Mouse (Mus musculus) hindbrain, embryonic 16.5 days (tissue): ENCODE measurements at regions not wholly inside any gene's neighbourhood (a gene's known extent, or its start where the extent isn't known, plus 50 kb on each side); places are given as distances from the start of the nearest gene placed in this dataset.

Source experiments
- ATAC-seq: fragments of 200-750 bp; cut with Nextera tagmentation; 2 replicates; pipeline ENCODE4 v1.8.0; 2017; ENCODE audit warnings: moderate TSS enrichment, moderate library complexity
- H3K27ac ChIP-seq: fragments of 300-500 bp; sonication (generic); 2 replicates; pipeline ENCODE4 v1.5.1; 2014; ENCODE audit warnings: low read depth, mild to moderate bottlenecking, control low read depth, low read length, moderate library complexity
- H3K27me3 ChIP-seq: fragments of 300-500 bp; sonication (generic); replicated peaks from 2 replicates; pipeline ENCODE4 v1.6.1; 2014; ENCODE audit warnings: low read length; ENCODE audit not compliant: control insufficient read depth, insufficient read depth
- H3K36me3 ChIP-seq: fragments of 300-500 bp; sonication (generic); 2 replicates; pipeline ENCODE4 v1.6.1; 2014; ENCODE audit warnings: mild to moderate bottlenecking, low read length, moderate library complexity, mixed read lengths; ENCODE audit not compliant: control insufficient read depth, insufficient read depth
- H3K4me1 ChIP-seq: fragments of 300-500 bp; sonication (generic); 2 replicates; pipeline ENCODE4 v1.6.1; 2014; ENCODE audit warnings: low read depth, low read length; ENCODE audit not compliant: control insufficient read depth, insufficient read depth
- H3K4me2 ChIP-seq: fragments of 300-500 bp; sonication (generic); 2 replicates; pipeline ENCODE4 v1.6.1; 2014; ENCODE audit warnings: mild to moderate bottlenecking, low read length, control low read depth, moderate library complexity
- H3K4me3 ChIP-seq: fragments of 300-500 bp; sonication (generic); 2 replicates; pipeline ENCODE4 v1.5.1; 2014; ENCODE audit warnings: mild to moderate bottlenecking, low read length, control low read depth, moderate library complexity
- H3K9ac ChIP-seq: fragments of 300-500 bp; sonication (generic); 2 replicates; pipeline ENCODE4 v1.6.1; 2014; ENCODE audit warnings: low read depth, mild to moderate bottlenecking, control low read depth, low read length, moderate library complexity
- H3K9me3 ChIP-seq: fragments of 300-500 bp; sonication (generic); 2 replicates; pipeline ENCODE4 v1.6.1; 2014; ENCODE audit warnings: mild to moderate bottlenecking, low read length, moderate library complexity; ENCODE audit not compliant: control insufficient read depth
- WGBS: fragments of 180-500 bp; shearing (Covaris S2); extraction: QIAGEN DNeasy Blood & Tissue Kit; methylation state at CpG from one replicate; pipeline ENCODE4 v1.1.7; 2014; 5-methylcytosine and 5-hydroxymethylcytosine counted together

GRCm38 (mm10) chr2:61527127-61527526 is 51.3 kb upstream of the Tank start:
- Histone ChIP-seq H3K27me3 (no peaks in the 10 kb centered on the region), H3K9me3 (no peaks in the 10 kb centered on the region), H3K4me1 (no peaks in the 10 kb centered on the region), H3K9ac (no peak overlapping the region), H3K4me3 (no peak overlapping the region), H3K4me2 (no peak overlapping the region), H3K36me3 (no peaks in the 10 kb centered on the region), H3K27ac (no peak overlapping the region)
- ATAC-seq, result no peak
- WGBS, result 96% methylated on average over 3 of the region's 3 CpGs

GRCm38 (mm10) chr2:61524060-61524734 is 54.2 kb upstream of the Tank start:
- Histone ChIP-seq H3K9me3 (no peaks in the 10 kb centered on the region), H3K4me2 (no peak overlapping the region), H3K4me3 (no peak overlapping the region), H3K9ac (no peak overlapping the region), H3K27ac (no peak overlapping the region), H3K4me1 (no peaks in the 10 kb centered on the region), H3K36me3 (no peaks in the 10 kb centered on the region), H3K27me3 (no peaks in the 10 kb centered on the region)
- ATAC-seq, result no peak
- WGBS, result 91% methylated on average over 6 of the region's 6 CpGs

GRCm38 (mm10) chr2:61514445-61515123 is 63.8 kb upstream of the Tank start:
- no peak overlapping the region for H3K4me3 ChIP-seq
- WGBS, result 95% methylated on average over 6 of the region's 6 CpGs

GRCm38 (mm10) chr2:61513787-61514444 is 64.5 kb upstream of the Tank start:
- WGBS, result 81% methylated on average over 12 of the region's 12 CpGs

More at GRCm38 (mm10) chr2:61514445-61515123, 63.8 kb upstream of the Tank start:
- no peak overlapping the region for H3K27ac ChIP-seq
- H3K9ac ChIP-seq, result no peak overlapping the region
- no peak for ATAC-seq
- H3K9me3 ChIP-seq, result no peaks in the 10 kb centered on the region
- H3K4me1 ChIP-seq, result no peaks in the 10 kb centered on the region
- H3K36me3 ChIP-seq, result no peaks in the 10 kb centered on the region
- H3K4me2 ChIP-seq, result no peak overlapping the region
- no peaks in the 10 kb centered on the region for H3K27me3 ChIP-seq

GRCm38 (mm10) chr2:61503594-61503993 is 74.8 kb upstream of the Tank start:
- no peaks in the 10 kb centered on the region for H3K27me3 ChIP-seq
- H3K9me3 ChIP-seq, result no peaks in the 10 kb centered on the region
- 81% methylated on average over 4 of the region's 4 CpGs for WGBS
- H3K36me3 ChIP-seq, result no peaks in the 10 kb centered on the region
- no peak overlapping the region for H3K9ac ChIP-seq
- H3K27ac ChIP-seq, result no peak overlapping the region
- no peak overlapping the region for H3K4me2 ChIP-seq
- ATAC-seq, result no peak
- no peaks in the 10 kb centered on the region for H3K4me1 ChIP-seq
- no peak overlapping the region for H3K4me3 ChIP-seq

More at GRCm38 (mm10) chr2:61513787-61514444, 64.5 kb upstream of the Tank start:
- no peaks in the 10 kb centered on the region for H3K27me3 ChIP-seq
- no peak overlapping the region for H3K27ac ChIP-seq
- no peaks in the 10 kb centered on the region for H3K36me3 ChIP-seq
- ATAC-seq, result no peak
- H3K9me3 ChIP-seq, result no peaks in the 10 kb centered on the region
- H3K9ac ChIP-seq, result no peak overlapping the region
- no peak overlapping the region for H3K4me3 ChIP-seq
- no peaks in the 10 kb centered on the region for H3K4me1 ChIP-seq
- H3K4me2 ChIP-seq, result no peak overlapping the region

DNA sequence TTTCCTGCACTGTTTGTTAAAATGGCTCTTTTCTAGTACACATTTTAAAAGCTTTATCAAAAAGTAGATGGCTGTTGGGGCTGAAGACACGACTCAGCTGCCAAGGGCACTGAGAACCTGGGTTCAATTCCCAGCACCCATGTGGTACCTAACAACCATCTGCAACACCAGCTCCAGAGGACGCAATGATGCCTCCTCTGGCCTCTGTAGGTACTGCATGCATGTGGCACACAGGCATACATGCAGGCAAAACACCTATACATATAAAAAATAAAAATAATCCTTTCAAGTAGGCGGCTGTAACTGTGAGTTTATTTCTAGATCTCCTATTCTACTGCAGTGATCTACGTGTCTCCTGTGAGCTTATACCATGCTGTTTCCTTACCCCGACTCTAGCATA is 76.5 kb upstream of the Tank start:
- no peak overlapping the region for H3K4me3 ChIP-seq
- H3K4me1 ChIP-seq, result no peaks in the 10 kb centered on the region
- H3K9ac ChIP-seq, result no peak overlapping the region
- no peak for ATAC-seq
- 93% methylated on average over 5 of the region's 5 CpGs for WGBS
- no peaks in the 10 kb centered on the region for H3K36me3 ChIP-seq
- H3K27ac ChIP-seq, result no peak overlapping the region
- no peak overlapping the region for H3K4me2 ChIP-seq
- no peaks in the 10 kb centered on the region for H3K27me3 ChIP-seq
- no peaks in the 10 kb centered on the region for H3K9me3 ChIP-seq

GRCm38 (mm10) chr2:61499266-61499665 is 79.1 kb upstream of the Tank start:
- Histone ChIP-seq H3K9me3 (no peaks in the 10 kb centered on the region), H3K9ac (no peak overlapping the region), H3K4me1 (peaks cover under 1% of the 10 kb centered on the region; the same call in 1 of the 2 replicates), H3K27me3 (no peaks in the 10 kb centered on the region), H3K4me2 (no peak overlapping the region), H3K4me3 (no peak overlapping the region), H3K36me3 (no peaks in the 10 kb centered on the region), H3K27ac (no peak overlapping the region)
- ATAC-seq, result no peak
- WGBS, result 93% methylated on average over 1 of the region's 1 CpGs

DNA sequence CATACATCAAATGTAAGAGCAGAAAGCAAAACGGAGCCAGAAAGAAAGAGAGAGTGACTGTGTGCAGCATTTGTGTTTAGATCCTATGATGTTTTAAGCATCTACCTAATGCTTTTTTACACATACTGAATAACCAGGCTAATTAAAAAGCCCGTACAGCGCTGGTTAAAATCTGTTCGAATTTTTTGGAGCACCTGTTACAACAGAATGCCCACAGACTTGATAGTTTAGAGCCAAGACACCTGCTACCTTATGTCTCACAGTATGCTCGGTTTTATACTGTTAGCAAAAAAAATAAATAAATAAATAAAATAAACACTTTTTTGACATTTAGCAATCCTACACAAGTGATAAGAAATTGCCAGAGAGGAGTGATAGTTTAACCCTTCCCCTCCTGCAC is 80.5 kb upstream of the Tank start:
- 65% methylated on average over 5 of the region's 5 CpGs for WGBS
- H3K4me3 ChIP-seq, result no peak overlapping the region
- no peak overlapping the region for H3K27ac ChIP-seq
- H3K4me2 ChIP-seq, result no peak overlapping the region
- no peaks in the 10 kb centered on the region for H3K9me3 ChIP-seq
- ATAC-seq, result no peak
- H3K4me1 ChIP-seq, result peaks cover 5% of the 10 kb centered on the region
- H3K27me3 ChIP-seq, result no peaks in the 10 kb centered on the region
- no peak overlapping the region for H3K9ac ChIP-seq
- no peaks in the 10 kb centered on the region for H3K36me3 ChIP-seq

GRCm38 (mm10) chr2:61496968-61497367 is 81.4 kb upstream of the Tank start:
- no peak overlapping the region for H3K27ac ChIP-seq
- WGBS, result 92% methylated on average over 2 of the region's 2 CpGs
- peaks cover 5% of the 10 kb centered on the region for H3K4me1 ChIP-seq
- no peaks in the 10 kb centered on the region for H3K27me3 ChIP-seq
- no peaks in the 10 kb centered on the region for H3K9me3 ChIP-seq
- H3K36me3 ChIP-seq, result no peaks in the 10 kb centered on the region
- H3K9ac ChIP-seq, result no peak overlapping the region
- H3K4me2 ChIP-seq, result no peak overlapping the region
- no peak overlapping the region for H3K4me3 ChIP-seq
- ATAC-seq, result no peak
